Comparison of ENCODE assay signal across 23 mouse cellular contexts in genomic region chr14:121777279-121777831, GRCm38 (mm10).
"Had no signal": no experiment of that assay in that cellular context is flagged by ENCODE, and none has a peak within 500 bp of the region (broad histone marks: within the 10 kb centered on the region; RNA-seq: fewer than 3 reads in every experiment).

No protein-coding gene starts in this region.

- H3K27ac ChIP-seq: heart, embryonic 13.5 days; heart, embryonic 15.5 days; hindbrain, embryonic 13.5 days; hindbrain, embryonic 15.5 days; hindbrain, postnatal 0 days; kidney, embryonic 15.5 days; kidney, postnatal 0 days; layer of hippocampus, adult 2 months; left cerebral cortex, adult 2 months; limb, embryonic 10.5 days; limb, embryonic 12.5 days had no signal

- H3K9ac ChIP-seq: forebrain, postnatal 0 days; heart, embryonic 13.5 days; heart, embryonic 15.5 days; hindbrain, embryonic 13.5 days; hindbrain, embryonic 15.5 days; kidney, embryonic 15.5 days; limb, embryonic 12.5 days had no signal

- H3K36me3 ChIP-seq: heart, embryonic 13.5 days; heart, embryonic 15.5 days; hindbrain, embryonic 13.5 days; hindbrain, embryonic 15.5 days; kidney, embryonic 15.5 days; limb, embryonic 10.5 days; limb, embryonic 12.5 days had no signal

- ATAC-seq: forebrain, postnatal 0 days; hindbrain, postnatal 0 days; intestine, embryonic 16.5 days had no signal

- DNase-seq: forebrain, postnatal 0 days; gastrocnemius, postnatal 14 days; gastrocnemius, postnatal 36 days; heart, adult 18-20 months; heart, postnatal 14 days; heart, postnatal 36 days; kidney, adult 11 months; kidney, adult 2 months; kidney, adult 9 months; kidney, postnatal 14 days had no signal

- H3K4me3 ChIP-seq: heart, embryonic 13.5 days; heart, embryonic 15.5 days; hindbrain, embryonic 13.5 days; hindbrain, embryonic 15.5 days; kidney, embryonic 15.5 days; layer of hippocampus, adult 2 months; left cerebral cortex, adult 2 months; limb, embryonic 10.5 days; limb, embryonic 12.5 days had no signal

- H3K4me1 ChIP-seq: hindbrain, embryonic 15.5 days had no signal

- H3K9me3 ChIP-seq: heart, embryonic 13.5 days; heart, embryonic 15.5 days; hindbrain, embryonic 13.5 days; hindbrain, embryonic 15.5 days; kidney, embryonic 15.5 days; limb, embryonic 10.5 days; limb, embryonic 12.5 days had no signal

- H3K27me3 ChIP-seq: heart, embryonic 13.5 days; heart, embryonic 15.5 days; hindbrain, embryonic 13.5 days; hindbrain, embryonic 15.5 days; kidney, embryonic 15.5 days had no signal

- H3K4me2 ChIP-seq: heart, embryonic 11.5 days; heart, embryonic 13.5 days; heart, embryonic 15.5 days; hindbrain, embryonic 13.5 days; hindbrain, embryonic 15.5 days; kidney, embryonic 15.5 days; limb, embryonic 12.5 days had no signal
